Mouse (Mus musculus): ENCODE measurements at regions not wholly inside any gene's neighbourhood (a gene's known extent, or its start where the extent isn't known, plus 50 kb on each side); places are given as distances from the start of the nearest gene placed in this dataset.
"Not testable (repeated sequence)": the region's sequence is repeated elsewhere in the genome, so short reads cannot be mapped to it uniquely, and the experiment has no call there.

DNA sequence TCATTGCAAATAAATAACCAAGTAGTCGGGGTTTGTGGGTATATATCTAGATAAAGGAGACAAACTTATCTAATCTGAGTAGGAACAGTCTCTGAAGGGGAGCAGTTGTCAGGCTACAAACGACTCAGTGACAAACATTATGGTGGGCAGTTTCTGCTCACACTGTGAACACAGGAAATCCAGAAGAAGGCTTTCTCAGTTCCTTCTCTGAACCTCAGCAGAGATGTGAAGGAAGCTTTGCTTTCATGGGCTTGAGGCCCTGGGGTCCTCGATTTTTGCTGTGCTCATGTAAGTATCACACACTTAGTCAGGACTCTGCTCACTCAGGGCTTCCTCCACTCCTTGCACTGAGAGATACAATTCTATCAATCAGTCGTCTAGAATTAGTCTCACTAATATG, 994.7 kb upstream of the Foxg1 start:
- ChIA-PET POLR2A (no interaction called here), CTCF (no interaction called here)
- in situ Hi-C loops (cut with MboI; ENCODE audit: low pct_unique_long_range_greater_than_20kb) = no loop called here
- no peaks in the 10 kb centered on the region for H3K27me3 ChIP-seq
- DNase-seq (ENCODE audit: low read depth, low spot score) = no peak
- no peak for TF ChIP-seq CTCF (IDR thresholded peaks at IDR 0.05)
- ATAC-seq = no peak

DNA sequence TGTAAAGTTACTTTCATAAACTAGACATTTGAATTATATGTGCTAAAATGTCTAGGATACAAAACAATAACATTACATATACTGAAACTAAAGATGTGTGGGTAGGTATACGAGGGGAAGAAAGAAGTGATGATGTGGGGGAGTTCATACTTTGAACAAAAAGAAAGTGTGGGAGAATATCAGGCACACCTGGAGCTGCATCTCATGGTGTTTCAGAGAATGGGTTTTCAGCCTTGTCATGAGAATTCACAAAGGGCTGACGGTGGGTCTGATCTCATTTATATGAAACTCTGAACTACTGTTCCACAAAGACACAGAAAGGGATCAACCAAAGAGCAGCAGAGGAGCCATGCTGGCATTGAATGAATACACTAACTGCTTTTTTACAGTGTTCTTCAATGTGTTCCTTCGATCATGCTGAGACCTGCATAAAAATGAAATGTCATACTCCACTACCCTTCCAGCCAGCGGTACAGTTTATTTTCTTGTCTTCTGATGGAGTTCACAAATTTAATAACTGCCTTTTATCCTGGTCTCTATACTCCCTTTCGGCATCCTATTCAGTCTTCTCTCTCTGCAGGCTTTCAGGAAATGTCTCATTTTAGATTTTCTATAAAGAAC, 994.2 kb upstream of the Foxg1 start:
- no peaks in the 10 kb centered on the region for H3K27me3 ChIP-seq
- TF ChIP-seq CTCF (IDR thresholded peaks at IDR 0.05) = no peak
- ChIA-PET POLR2A (no interaction called here), CTCF (no interaction called here)
- DNase-seq (ENCODE audit: low read depth, low spot score) (no peak), ATAC-seq (no peak)
- in situ Hi-C loops (cut with MboI; ENCODE audit: low pct_unique_long_range_greater_than_20kb) = no loop called here

DNA sequence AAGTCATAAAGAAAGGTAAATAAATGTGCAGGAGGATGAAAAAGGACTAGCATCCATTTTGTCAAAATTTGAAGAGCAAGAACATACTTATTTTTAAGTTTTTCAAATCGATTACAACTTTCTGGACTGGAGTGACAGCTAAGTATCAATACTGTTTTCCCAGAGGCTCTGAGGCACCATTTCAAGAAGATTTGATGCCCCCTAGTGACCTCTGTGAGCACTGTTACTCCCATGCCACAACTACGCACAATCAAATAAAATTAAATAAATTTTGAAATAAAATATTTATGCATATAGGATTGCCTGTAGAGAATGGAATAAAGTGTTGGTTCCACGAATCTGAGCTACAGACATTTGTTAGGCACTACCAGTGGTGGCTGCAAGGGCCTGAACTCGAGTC, 991.5 kb upstream of the Foxg1 start:
- no peak for DNase-seq (ENCODE audit: low read depth, low spot score)
- no peaks in the 10 kb centered on the region for H3K27me3 ChIP-seq
- in situ Hi-C loops (cut with MboI; ENCODE audit: low pct_unique_long_range_greater_than_20kb) = no loop called here
- TF ChIP-seq CTCF (IDR thresholded peaks at IDR 0.05) = peak; percentile 38
- POLR2A ChIA-PET = no interaction called here
- ATAC-seq = no peak
- CTCF ChIA-PET = no interaction called here

DNA sequence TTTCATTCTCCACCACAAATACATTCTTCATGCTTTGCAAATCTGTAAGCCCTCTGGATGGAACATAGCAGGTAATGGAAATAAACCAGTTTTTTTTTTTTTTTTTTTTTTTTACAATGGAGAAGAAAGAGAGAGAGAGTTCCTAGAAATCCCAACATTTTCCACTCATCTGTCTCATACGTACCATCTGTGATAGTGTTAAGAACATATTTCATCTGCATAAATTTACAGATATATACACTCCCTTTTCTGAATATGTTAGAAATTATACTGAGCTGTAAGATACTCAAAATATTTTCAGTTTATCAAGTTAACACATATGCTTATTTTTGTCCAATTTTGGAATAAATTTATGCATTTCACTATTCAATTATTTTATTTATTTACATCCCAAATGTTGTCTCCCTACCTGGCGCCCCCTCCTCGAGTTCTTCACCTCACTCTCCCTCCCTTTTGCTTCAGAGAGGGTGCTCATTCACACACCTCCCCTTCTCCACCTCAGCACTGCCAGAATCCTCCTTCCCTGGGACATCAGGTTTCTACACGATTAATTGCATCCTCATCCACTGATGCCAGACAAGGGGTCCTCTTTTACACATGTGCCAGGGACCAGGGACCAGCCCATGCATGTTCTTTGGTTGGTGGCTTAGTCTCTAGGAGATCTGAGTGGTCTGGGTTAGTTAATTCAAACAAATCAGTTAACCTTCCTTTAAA, 943.0 kb upstream of the Foxg1 start:
- no peaks in the 10 kb centered on the region for H3K27me3 ChIP-seq
- CTCF ChIA-PET = no interaction called here
- no peak for DNase-seq (ENCODE audit: low read depth, low spot score)
- in situ Hi-C loops (cut with MboI; ENCODE audit: low pct_unique_long_range_greater_than_20kb) = no loop called here
- POLR2A ChIA-PET = no interaction called here
- ATAC-seq = no peak
- no peak for TF ChIP-seq CTCF (IDR thresholded peaks at IDR 0.05)

DNA sequence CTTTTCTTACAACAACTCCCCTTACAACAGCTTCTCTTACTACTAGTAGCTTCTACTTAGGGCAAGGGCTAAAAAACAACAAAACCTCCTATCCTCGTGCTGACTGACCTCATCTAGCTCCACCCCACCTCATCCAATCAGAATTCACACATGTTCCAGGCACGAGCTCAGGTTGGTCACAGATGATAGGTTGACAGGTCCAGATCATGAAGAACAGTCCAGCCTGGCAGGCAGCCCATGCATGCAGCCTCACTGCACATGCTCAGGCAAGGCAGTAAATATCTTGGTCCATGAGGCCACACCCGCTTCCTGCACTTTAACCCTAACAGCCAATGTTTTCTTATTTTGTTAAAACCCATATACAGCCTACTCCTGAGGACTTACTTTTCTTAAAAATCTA, 933.7 kb upstream of the Foxg1 start:
- in situ Hi-C loops (cut with MboI; ENCODE audit: low pct_unique_long_range_greater_than_20kb); CTCF ChIA-PET: not testable (repeated sequence)

DNA sequence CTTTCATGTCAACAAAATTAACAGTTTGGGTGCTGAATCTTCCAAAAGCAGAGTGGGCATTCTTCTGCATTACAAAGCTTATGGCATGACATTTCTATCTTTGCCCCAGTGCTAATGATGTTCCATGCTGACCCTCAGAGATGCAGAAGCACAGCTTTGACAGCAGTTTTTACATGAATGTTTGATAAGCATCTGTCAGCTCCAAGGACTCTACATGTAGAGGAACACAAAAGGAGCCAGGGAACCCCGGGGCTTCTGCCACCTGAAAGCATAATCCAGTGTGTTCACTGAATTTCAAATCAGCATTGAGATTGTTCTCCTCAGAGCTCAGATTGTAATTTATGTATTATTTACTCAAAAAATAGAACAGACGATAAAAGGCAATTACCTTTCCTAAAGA, 920.1 kb upstream of the Foxg1 start:
- in situ Hi-C loops (cut with MboI; ENCODE audit: low pct_unique_long_range_greater_than_20kb) = no loop called here
- POLR2A ChIA-PET = no interaction called here
- DNase-seq (ENCODE audit: low read depth, low spot score) (no peak), ATAC-seq (no peak)
- CTCF ChIA-PET = no interaction called here
- no peaks in the 10 kb centered on the region for H3K27me3 ChIP-seq
- no peak for TF ChIP-seq CTCF (IDR thresholded peaks at IDR 0.05)

More for the DNA sequence above, 933.7 kb upstream of the Foxg1 start:
- POLR2A ChIA-PET; ATAC-seq; H3K27me3 ChIP-seq; DNase-seq (ENCODE audit: low read depth, low spot score): not testable (repeated sequence)

DNA sequence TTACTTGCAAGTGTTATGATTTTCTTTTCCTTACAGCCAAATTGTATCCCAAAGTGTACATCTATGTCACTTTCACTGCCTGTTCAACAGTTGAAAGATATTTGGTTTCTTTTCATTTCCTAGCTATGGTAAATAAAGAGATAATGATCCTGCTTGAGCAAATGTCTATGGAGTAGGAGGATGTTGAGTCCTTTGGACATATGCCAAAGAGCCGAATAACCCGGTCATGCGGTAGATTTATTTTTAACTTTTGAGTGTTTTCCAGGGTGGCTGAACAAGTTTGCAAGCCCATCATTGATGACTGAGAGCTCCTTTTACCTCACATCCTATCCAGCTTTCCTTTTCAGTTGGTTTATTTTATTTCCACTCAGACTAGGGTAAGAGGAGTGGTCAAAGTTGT, 881.7 kb upstream of the Foxg1 start:
- DNase-seq (ENCODE audit: low read depth, low spot score) (no peak), ATAC-seq (no peak)
- POLR2A ChIA-PET = no interaction called here
- CTCF ChIA-PET = no interaction called here
- no peaks in the 10 kb centered on the region for H3K27me3 ChIP-seq
- no peak for TF ChIP-seq CTCF (IDR thresholded peaks at IDR 0.05)
- in situ Hi-C loops (cut with MboI; ENCODE audit: low pct_unique_long_range_greater_than_20kb) = no loop called here

DNA sequence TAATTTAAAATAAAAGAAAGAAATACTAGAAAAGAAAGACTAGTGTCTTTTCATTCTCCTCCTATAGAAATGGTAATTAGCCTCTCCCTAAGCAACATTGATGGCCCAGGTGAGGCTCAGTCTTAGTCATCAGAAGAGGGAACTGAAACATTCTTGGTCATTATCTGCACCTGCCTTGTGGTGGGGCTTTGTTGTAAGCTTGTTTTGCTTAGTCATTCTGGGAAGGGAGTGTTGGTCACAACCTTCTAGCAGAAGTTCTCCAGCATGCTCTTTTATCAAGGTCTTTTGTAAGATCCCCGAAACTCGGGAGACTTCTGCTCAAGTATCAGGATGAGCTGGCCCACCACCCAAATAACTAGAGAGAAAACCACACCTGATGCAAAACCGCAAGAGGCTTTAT, 870.9 kb upstream of the Foxg1 start:
- POLR2A ChIA-PET = no interaction called here
- in situ Hi-C loops (cut with MboI; ENCODE audit: low pct_unique_long_range_greater_than_20kb) = no loop called here

DNA sequence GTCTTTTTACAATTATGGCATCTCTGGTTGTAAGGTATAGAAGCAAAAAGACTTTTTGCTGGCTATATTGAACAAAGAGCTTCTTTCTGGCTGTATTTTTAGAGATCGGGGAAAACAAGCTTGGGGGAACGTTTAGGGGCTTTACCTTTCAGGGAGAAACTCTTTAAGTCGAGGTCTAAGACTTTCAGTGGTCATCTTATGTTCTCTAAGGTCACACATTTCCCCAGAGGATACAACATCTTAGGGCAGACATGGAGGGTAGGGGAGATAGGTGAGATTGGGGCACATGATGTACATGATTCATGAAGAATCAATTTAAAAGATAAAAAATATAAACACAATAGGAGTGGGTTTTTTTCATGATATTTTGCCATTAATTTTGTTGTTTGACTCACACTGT, 870.2 kb upstream of the Foxg1 start:
- no peak for TF ChIP-seq CTCF (IDR thresholded peaks at IDR 0.05)
- H3K27me3 ChIP-seq = no peaks in the 10 kb centered on the region
- ATAC-seq (no peak), DNase-seq (ENCODE audit: low read depth, low spot score) (no peak)
- ChIA-PET CTCF (no interaction called here), POLR2A (no interaction called here)
- in situ Hi-C loops (cut with MboI; ENCODE audit: low pct_unique_long_range_greater_than_20kb) = no loop called here

More for the DNA sequence above, 870.9 kb upstream of the Foxg1 start:
- ATAC-seq (no peak), DNase-seq (ENCODE audit: low read depth, low spot score) (no peak)
- no peak for TF ChIP-seq CTCF (IDR thresholded peaks at IDR 0.05)
- H3K27me3 ChIP-seq = no peaks in the 10 kb centered on the region
- CTCF ChIA-PET = no interaction called here

DNA sequence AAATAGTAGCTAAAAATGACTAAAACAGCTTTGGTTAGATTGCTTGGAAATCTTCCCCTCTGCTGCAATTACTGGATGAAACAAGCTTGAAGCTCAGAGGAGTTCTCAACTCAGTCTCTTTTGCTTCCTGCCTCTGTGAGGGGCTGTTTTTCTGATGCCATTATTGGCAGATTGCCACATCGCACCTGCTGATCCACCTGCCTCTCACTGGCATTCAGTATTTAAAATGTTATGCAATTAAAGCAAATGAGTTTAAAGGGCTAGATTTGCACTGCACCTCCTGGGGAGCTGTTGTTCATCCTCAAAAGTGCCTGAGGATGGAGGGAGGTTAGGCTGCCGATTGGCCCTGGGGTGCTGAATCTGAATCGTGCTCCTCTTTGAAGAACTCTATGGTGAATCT, 860.5 kb upstream of the Foxg1 start:
- no peak for DNase-seq (ENCODE audit: low read depth, low spot score)
- in situ Hi-C loops (cut with MboI; ENCODE audit: low pct_unique_long_range_greater_than_20kb) = no loop called here
- H3K27me3 ChIP-seq = no peaks in the 10 kb centered on the region
- CTCF ChIA-PET = no interaction called here
- POLR2A ChIA-PET = no interaction called here
- no peak for TF ChIP-seq CTCF (IDR thresholded peaks at IDR 0.05)
- ATAC-seq = no peak

DNA sequence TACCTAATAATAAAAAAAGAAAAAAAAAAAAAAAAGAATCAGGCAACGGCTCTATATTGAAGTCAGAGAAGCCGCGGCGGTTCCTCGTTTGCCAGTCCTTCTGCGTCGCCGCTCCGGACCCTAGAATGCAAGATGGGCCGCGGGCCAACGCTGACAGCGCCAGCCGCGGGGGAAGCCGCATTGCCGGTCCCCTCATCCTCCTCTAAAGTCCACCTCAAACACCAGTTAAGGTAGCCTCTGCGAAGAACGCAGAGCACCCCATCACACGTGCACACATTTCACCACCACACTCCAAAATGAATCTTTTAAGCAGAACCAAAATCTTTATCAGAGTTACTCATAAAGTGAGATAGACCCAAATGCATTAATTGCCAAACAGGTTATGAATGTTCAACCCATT, 822.8 kb upstream of the Foxg1 start:
- in situ Hi-C loops (cut with MboI; ENCODE audit: low pct_unique_long_range_greater_than_20kb); CTCF ChIA-PET; DNase-seq (ENCODE audit: low read depth, low spot score): not testable (repeated sequence)

More for the DNA sequence above, 822.8 kb upstream of the Foxg1 start:
- POLR2A ChIA-PET, ATAC-seq, H3K27me3 ChIP-seq: not testable (repeated sequence)
